In genomic region chr19:4215451-4215840, GRCm38 (mm10) we compare ENCODE assay signal across 9 mouse cellular contexts. TPM values are rescaled to one million over a fixed set of nuclear protein-coding genes. Genes with fewer than 3 reads are reported as not detected.
A peak's percentile ranks its signal among the peaks of the same experiment; 100 is the strongest.
DNase-seq lines count a peak whose midpoint lies in the region; ATAC-seq and TF ChIP-seq lines count a peak whose summit lies in the region.
"Had no signal": no experiment of that assay in that cellular context is flagged by ENCODE, and none has a peak within 500 bp of the region (broad histone marks: within the 10 kb centered on the region; RNA-seq: fewer than 3 reads in every experiment).

No protein-coding gene starts in this region.

- 3% methylated on average over 18 of the region's 21 CpGs for WGBS in heart, embryonic 12.5 days
- WGBS in hindbrain, embryonic 11.5 days: 2% methylated on average over 19 of the region's 21 CpGs
- 3% methylated on average over 11 of the region's 21 CpGs for WGBS in midbrain, embryonic 11.5 days

- H3K36me3 ChIP-seq in heart, embryonic 12.5 days: no peaks in the 10 kb centered on the region
- H3K36me3 ChIP-seq in ES-Bruce4 (ENCODE audit: control insufficient read depth, insufficient read depth, low read length, poor library complexity, severe bottlenecking): no peaks in the 10 kb centered on the region
- no peaks in the 10 kb centered on the region for H3K36me3 ChIP-seq in hindbrain, embryonic 11.5 days (ENCODE audit: control insufficient read depth, insufficient read depth, low read length)
- no peaks in the 10 kb centered on the region for H3K36me3 ChIP-seq in midbrain, embryonic 11.5 days (ENCODE audit: control insufficient read depth, insufficient read depth, low read length)

- peaks cover 70% of the 10 kb centered on the region for H3K27me3 ChIP-seq in heart, embryonic 12.5 days (replicated peaks)
- peaks cover 13% of the 10 kb centered on the region for H3K27me3 ChIP-seq in ES-Bruce4 (ENCODE audit: control insufficient read depth, insufficient read depth, low read length, poor library complexity, severe bottlenecking)
- peaks cover 43% of the 10 kb centered on the region for H3K27me3 ChIP-seq in hindbrain, embryonic 11.5 days (ENCODE audit: control insufficient read depth, insufficient read depth, low read length)
- H3K27me3 ChIP-seq in midbrain, embryonic 11.5 days (ENCODE audit: control insufficient read depth, insufficient read depth, low read length): peaks cover 48% of the 10 kb centered on the region

- peak overlapping the region; percentile 67 for H3K4me3 ChIP-seq in heart, embryonic 12.5 days
- H3K4me3 ChIP-seq in ES-Bruce4 (ENCODE audit: low read depth, low read length): peak overlapping the region; percentile 49
- peak overlapping the region; percentile 59 for H3K4me3 ChIP-seq in hindbrain, embryonic 11.5 days (ENCODE audit: low read depth, low read length)
- H3K4me3 ChIP-seq in midbrain, embryonic 11.5 days (ENCODE audit: low read depth, low read length): peak overlapping the region; percentile 58

- no peak for ATAC-seq in heart, embryonic 12.5 days (ENCODE audit: insufficient number of reproducible peaks, low FRiP score)
- no peak for ATAC-seq in hindbrain, embryonic 11.5 days (ENCODE audit: low FRiP score)
- ATAC-seq in midbrain, embryonic 11.5 days (ENCODE audit: low FRiP score): no peak

- no peak overlapping the region for H3K27ac ChIP-seq in heart, embryonic 12.5 days (ENCODE audit: poor library complexity, severe bottlenecking)
- H3K27ac ChIP-seq in ES-Bruce4 (ENCODE audit: insufficient read depth, low read length): no peak overlapping the region
- H3K27ac ChIP-seq in hindbrain, embryonic 11.5 days (ENCODE audit: low read depth, low read length): no peak overlapping the region
- no peak overlapping the region for H3K27ac ChIP-seq in midbrain, embryonic 11.5 days (ENCODE audit: low read depth, low read length)

- H3K4me1 ChIP-seq in heart, embryonic 12.5 days (replicated peaks): peaks cover 57% of the 10 kb centered on the region
- no peaks in the 10 kb centered on the region for H3K4me1 ChIP-seq in ES-Bruce4 (ENCODE audit: control insufficient read depth, insufficient read depth, low read length)
- peaks cover 11% of the 10 kb centered on the region for H3K4me1 ChIP-seq in hindbrain, embryonic 11.5 days (replicated peaks; ENCODE audit: control insufficient read depth, insufficient read depth, low read length)
- peaks cover 25% of the 10 kb centered on the region for H3K4me1 ChIP-seq in midbrain, embryonic 11.5 days (ENCODE audit: control insufficient read depth, insufficient read depth, low read length)

- TF ChIP-seq POLR2A in ES-Bruce4 (IDR thresholded peaks at IDR 0.05; ENCODE audit: insufficient read depth, low read length): no peak

- no peaks in the 10 kb centered on the region for H3K9me3 ChIP-seq in heart, embryonic 12.5 days (replicated peaks)
- no peaks in the 10 kb centered on the region for H3K9me3 ChIP-seq in ES-Bruce4 (replicated peaks; ENCODE audit: control insufficient read depth, insufficient read depth, low read length, poor library complexity, severe bottlenecking)
- H3K9me3 ChIP-seq in hindbrain, embryonic 11.5 days (ENCODE audit: control insufficient read depth, low read length): no peaks in the 10 kb centered on the region
- no peaks in the 10 kb centered on the region for H3K9me3 ChIP-seq in midbrain, embryonic 11.5 days (ENCODE audit: control insufficient read depth, low read length)

- intact Hi-C loops in heart, postnatal 14 days (cut with DNase I): no loop called here
- intact Hi-C loops in left cerebral cortex, postnatal 14 days (cut with DNase I): no loop called here

- TF ChIP-seq EP300 in ES-Bruce4 (IDR thresholded peaks at IDR 0.05; ENCODE audit: insufficient read depth, low read depth, low read length): no peak

- DNase-seq in heart, postnatal 14 days: no peak
- DNase-seq in hindbrain, embryonic 11.5 days (ENCODE audit: low spot score): no peak
- peak; percentile 92 for DNase-seq in midbrain, embryonic 11.5 days (ENCODE audit: low spot score, missing footprints)
- DNase-seq in left cerebral cortex, postnatal 14 days (ENCODE audit: low spot score in 2 of 2): no peak
- no peak for DNase-seq in testis, postnatal 14 days (ENCODE audit: low spot score)
- no peak for DNase-seq in spleen, postnatal 4 days (ENCODE audit: low spot score in 2 of 2)
- DNase-seq: cerebellum, adult 9-10 months had no signal

- H3K9ac ChIP-seq in heart, embryonic 12.5 days: peak overlapping the region; percentile 81
- peak overlapping the region; percentile 88 for H3K9ac ChIP-seq in ES-Bruce4 (ENCODE audit: low read depth, poor library complexity, severe bottlenecking)
- H3K9ac ChIP-seq in hindbrain, embryonic 11.5 days (ENCODE audit: low read depth, low read length): peak overlapping the region; percentile 72; the same call in 1 of the 2 replicates
- peak overlapping the region; percentile 70 for H3K9ac ChIP-seq in midbrain, embryonic 11.5 days (ENCODE audit: low read length)

- H3K4me2 ChIP-seq in heart, embryonic 12.5 days: peak overlapping the region; percentile 91
- H3K4me2 ChIP-seq in hindbrain, embryonic 11.5 days (replicated peaks; ENCODE audit: low read depth, low read length): peak overlapping the region; percentile 100
- peak overlapping the region; percentile 98 for H3K4me2 ChIP-seq in midbrain, embryonic 11.5 days

- TF ChIP-seq CTCF in ES-Bruce4 (IDR thresholded peaks at IDR 0.05; ENCODE audit: low read depth, low read length): no peak

RNA-seq across cellular contexts. Expression of gene AC109138.7, which starts 1.3 kb away (rescaled TPM):
- polyA plus RNA-seq in heart, embryonic 12.5 days (2016; fragmentation: Nextera tagmentation; extraction: Ambion mirVana): not detected in 2 replicates
- total RNA-seq in heart, postnatal 14 days (2021): not detected
- polyA plus RNA-seq in ES-Bruce4 (2011; ENCODE audit: insufficient read depth, insufficient read length, low read depth, missing spikeins): not detected in 2 replicates
- not detected in 2 replicates for polyA plus RNA-seq in hindbrain, embryonic 11.5 days (2014; fragmentation: Nextera tagmentation; extraction: Ambion mirVana)
- not detected in 2 replicates for polyA plus RNA-seq in midbrain, embryonic 11.5 days (2014; fragmentation: Nextera tagmentation; extraction: Ambion mirVana)
- total RNA-seq in left cerebral cortex, postnatal 14 days (2021): not detected

RNA-seq across cellular contexts. Expression of gene Clcf1, which starts 1.4 kb away (rescaled TPM):
- polyA plus RNA-seq in heart, embryonic 12.5 days (2016; fragmentation: Nextera tagmentation; extraction: Ambion mirVana): 1.3 and 1.4 TPM in 2 replicates
- 1 to 10 TPM; 1.6 to 2.0 TPM for total RNA-seq in heart, postnatal 14 days (2021)
- 1.5 and 1.8 TPM in 2 replicates for polyA plus RNA-seq in ES-Bruce4 (2011; ENCODE audit: insufficient read depth, insufficient read length, low read depth, missing spikeins)
- 0.82 and 0.90 TPM in 2 replicates for polyA plus RNA-seq in hindbrain, embryonic 11.5 days (2014; fragmentation: Nextera tagmentation; extraction: Ambion mirVana)
- 0.31 and 0.32 TPM in 2 replicates for polyA plus RNA-seq in midbrain, embryonic 11.5 days (2014; fragmentation: Nextera tagmentation; extraction: Ambion mirVana)
- total RNA-seq in left cerebral cortex, postnatal 14 days (2021): 1 to 10 TPM; 1.3 to 1.5 TPM

RNA-seq across cellular contexts. Expression of gene Rad9a, which starts 14.0 kb away (rescaled TPM):
- polyA plus RNA-seq in heart, embryonic 12.5 days (2016; fragmentation: Nextera tagmentation; extraction: Ambion mirVana): 22.6 and 23.1 TPM in 2 replicates
- total RNA-seq in heart, postnatal 14 days (2021): 1 to 10 TPM; 4.7 to 5.0 TPM
- polyA plus RNA-seq in ES-Bruce4 (2011; ENCODE audit: insufficient read depth, insufficient read length, low read depth, missing spikeins): 42.3 and 48.2 TPM in 2 replicates
- 41.6 and 42.1 TPM in 2 replicates for polyA plus RNA-seq in hindbrain, embryonic 11.5 days (2014; fragmentation: Nextera tagmentation; extraction: Ambion mirVana)
- 42.4 and 43.5 TPM in 2 replicates for polyA plus RNA-seq in midbrain, embryonic 11.5 days (2014; fragmentation: Nextera tagmentation; extraction: Ambion mirVana)
- 1 to 10 TPM; 6.4 to 9.0 TPM for total RNA-seq in left cerebral cortex, postnatal 14 days (2021)

RNA-seq across cellular contexts. Expression of gene Pold4, which starts 16.3 kb away (rescaled TPM):
- 16.6 and 19.4 TPM in 2 replicates for polyA plus RNA-seq in heart, embryonic 12.5 days (2016; fragmentation: Nextera tagmentation; extraction: Ambion mirVana)
- total RNA-seq in heart, postnatal 14 days (2021): 10 to 100 TPM in 1 of 2 experiments, 1 to 10 TPM in 1; 9.5 to 10.8 TPM
- 21.9 and 26.7 TPM in 2 replicates for polyA plus RNA-seq in ES-Bruce4 (2011; ENCODE audit: insufficient read depth, insufficient read length, low read depth, missing spikeins)
- polyA plus RNA-seq in hindbrain, embryonic 11.5 days (2014; fragmentation: Nextera tagmentation; extraction: Ambion mirVana): 11.0 and 17.9 TPM in 2 replicates
- polyA plus RNA-seq in midbrain, embryonic 11.5 days (2014; fragmentation: Nextera tagmentation; extraction: Ambion mirVana): 12.2 and 12.6 TPM in 2 replicates
- 10 to 100 TPM; 16.2 to 16.9 TPM for total RNA-seq in left cerebral cortex, postnatal 14 days (2021)

RNA-seq across cellular contexts. Expression of gene Ppp1ca, which starts 23.6 kb away (rescaled TPM):
- polyA plus RNA-seq in heart, embryonic 12.5 days (2016; fragmentation: Nextera tagmentation; extraction: Ambion mirVana): 627 and 649 TPM in 2 replicates
- total RNA-seq in heart, postnatal 14 days (2021): 100 to 1,000 TPM; 368 to 404 TPM
- 295 and 298 TPM in 2 replicates for polyA plus RNA-seq in ES-Bruce4 (2011; ENCODE audit: insufficient read depth, insufficient read length, low read depth, missing spikeins)
- 868 and 927 TPM in 2 replicates for polyA plus RNA-seq in hindbrain, embryonic 11.5 days (2014; fragmentation: Nextera tagmentation; extraction: Ambion mirVana)
- 874 and 929 TPM in 2 replicates for polyA plus RNA-seq in midbrain, embryonic 11.5 days (2014; fragmentation: Nextera tagmentation; extraction: Ambion mirVana)
- total RNA-seq in left cerebral cortex, postnatal 14 days (2021): 100 to 1,000 TPM; 323 to 336 TPM
